Mouse (Mus musculus) myocyte (in vitro differentiated cells): Measurements from ENCODE around the gene 9130213A22Rik. TPM values are rescaled to one million over a fixed set of nuclear protein-coding genes. Genes with fewer than 3 reads are reported as not detected.

ENCODE experiments used
- H3K27me3 ChIP-seq: one replicate; pipeline ENCODE4 v1.6.1; 2011; ENCODE audit not compliant: control insufficient read depth, insufficient read depth, insufficient read length
- H3K36me3 ChIP-seq: one replicate; pipeline ENCODE4 v1.6.1; 2011; ENCODE audit not compliant: control insufficient read depth, insufficient read depth
- H3K4me2 ChIP-seq: one replicate; pipeline ENCODE4 v1.6.1; 2011; ENCODE audit warnings: low read depth, control low read depth
- H3K4me3 ChIP-seq: one replicate; pipeline ENCODE4 v1.5.1; 2011; ENCODE audit warnings: mild to moderate bottlenecking, control low read depth, moderate library complexity
- H3K79me2 ChIP-seq: one replicate; pipeline ENCODE4 v1.6.1; 2011; ENCODE audit not compliant: control insufficient read depth, insufficient read depth
- H3ac ChIP-seq: one replicate; pipeline ENCODE4 v1.6.1; 2011; ENCODE audit not compliant: control insufficient read depth, insufficient read length
- CEBPB ChIP-seq: IDR thresholded peaks from 2 replicates; pipeline ENCODE4 v1.6.1; 2011; ENCODE audit warnings: mild to moderate bottlenecking, moderate library complexity; ENCODE audit not compliant: poor library complexity, insufficient read depth, severe bottlenecking
- E2F4 ChIP-seq: IDR thresholded peaks from one replicate; pipeline ENCODE4 v1.6.1; 2011; ENCODE audit warnings: mild to moderate bottlenecking, control low read depth, moderate library complexity; ENCODE audit not compliant: insufficient read depth
- MAX ChIP-seq: IDR thresholded peaks from one replicate; pipeline ENCODE4 v1.6.1; 2011; ENCODE audit warnings: low read depth, mild to moderate bottlenecking, control low read depth
- MYOD1 ChIP-seq, 3 experiments: IDR thresholded peaks; one replicate each; pipeline ENCODE4 v1.6.1; 2011; ENCODE audit warnings: control low read depth in 2 of 3, low read depth in 2 of 3, mild to moderate bottlenecking in 2 of 3, moderate library complexity in 1 of 3; ENCODE audit not compliant: insufficient read length in 2 of 3, control insufficient read depth in 1 of 3
- MYOG ChIP-seq, 3 experiments: IDR thresholded peaks; one replicate each; pipeline ENCODE4 v1.6.1; 2011; ENCODE audit warnings: control low read depth in 2 of 3, low read depth in 2 of 3, mild to moderate bottlenecking in 2 of 3; ENCODE audit not compliant: insufficient read length in 2 of 3, control insufficient read depth in 1 of 3, insufficient read depth in 1 of 3
- POLR2A ChIP-seq: IDR thresholded peaks from one replicate; pipeline ENCODE4 v1.6.1; 2011; ENCODE audit warnings: low read depth, mild to moderate bottlenecking, control low read depth, moderate library complexity; ENCODE audit not compliant: insufficient read length
- POLR2AphosphoS2 ChIP-seq: IDR thresholded peaks from one replicate; pipeline ENCODE4 v1.6.1; 2011; ENCODE audit warnings: low read depth, control low read depth; ENCODE audit not compliant: insufficient read length
- REST ChIP-seq: IDR thresholded peaks from one replicate; pipeline ENCODE4 v1.6.1; 2011; ENCODE audit warnings: mild to moderate bottlenecking, control low read depth, moderate library complexity; ENCODE audit not compliant: insufficient read depth, insufficient read length
- SRF ChIP-seq: IDR thresholded peaks from one replicate; pipeline ENCODE4 v1.6.1; 2011; ENCODE audit warnings: low read depth; ENCODE audit not compliant: control insufficient read depth, insufficient read length
- TCF12 ChIP-seq: IDR thresholded peaks from one replicate; pipeline ENCODE4 v1.6.1; 2011; ENCODE audit warnings: mild to moderate bottlenecking, control low read depth; ENCODE audit not compliant: poor library complexity, insufficient read depth, severe bottlenecking
- TCF3 ChIP-seq: IDR thresholded peaks from one replicate; pipeline ENCODE4 v1.6.1; 2011; ENCODE audit warnings: low read depth, control low read depth; ENCODE audit not compliant: insufficient read length
- USF1 ChIP-seq: IDR thresholded peaks from one replicate; pipeline ENCODE4 v1.6.1; 2011; ENCODE audit warnings: low read depth, mild to moderate bottlenecking, control low read depth, moderate library complexity
- polyA plus RNA-seq: library from polyadenylated mRNA; unstranded; fragments of >200 nt; fragmentation: generic; extraction: Trizol; gene quantifications from one replicate; pipeline ENCODE4 v1.2.1, GENCODE M21; 2012; ENCODE audit warnings: missing spikeins

Gene 9130213A22Rik
- 0.78 TPM for polyA plus RNA-seq

GRCm38 (mm10) chr11:69122336-69122951, at the start of gene 9130213A22Rik:
9130213A22Rik (minus strand) TSS chr11:69122589.
- Histone ChIP-seq H3K4me2 (peak within 1 kb of the TSS; percentile 99), H3K79me2 (no peaks in the 10 kb centered on the region), H3K4me3 (peak within 1 kb of the TSS; percentile 68), H3K27me3 (no peaks in the 10 kb centered on the region), H3K36me3 (no peaks in the 10 kb centered on the region), H3ac (peak within 1 kb of the TSS; percentile 82)
- TF ChIP-seq CEBPB = no peak
- no peak for TF ChIP-seq E2F4
- no peak for TF ChIP-seq MAX
- peak; percentile 72 for TF ChIP-seq POLR2A
- no peak for TF ChIP-seq SRF
- TF ChIP-seq MYOD1 (IDR thresholded peaks at IDR 0.05; ENCODE audit: control insufficient read depth in 1 of 3, insufficient read length in 2 of 3, low read depth in 2 of 3) = peak in 1 of 3 experiments; percentile 56
- peak in 1 of 3 experiments; percentile 38 for TF ChIP-seq MYOG (IDR thresholded peaks at IDR 0.05; ENCODE audit: control insufficient read depth in 1 of 3, insufficient read depth in 1 of 3, insufficient read length in 2 of 3, low read depth in 2 of 3)
- TF ChIP-seq POLR2AphosphoS2 = peak; percentile 48

GRCm38 (mm10) chr11:69171626-69172025, 49.2 kb upstream of the 9130213A22Rik start:
- no peak overlapping the region for H3K4me2 ChIP-seq
- H3ac ChIP-seq = no peak overlapping the region
- H3K4me3 ChIP-seq = no peak overlapping the region
- peaks cover 4% of the 10 kb centered on the region for H3K27me3 ChIP-seq
- H3K36me3 ChIP-seq = no peaks in the 10 kb centered on the region
- TF ChIP-seq MYOD1 (IDR thresholded peaks at IDR 0.05; ENCODE audit: control insufficient read depth in 1 of 3, insufficient read length in 2 of 3, low read depth in 2 of 3) (peak in 2 of 3 experiments; percentile 23 to 46), E2F4 (no peak), MYOG (IDR thresholded peaks at IDR 0.05; ENCODE audit: control insufficient read depth in 1 of 3, insufficient read depth in 1 of 3, insufficient read length in 2 of 3, low read depth in 2 of 3) (peak in 1 of 3 experiments; percentile 3)
- no peaks in the 10 kb centered on the region for H3K79me2 ChIP-seq

DNA sequence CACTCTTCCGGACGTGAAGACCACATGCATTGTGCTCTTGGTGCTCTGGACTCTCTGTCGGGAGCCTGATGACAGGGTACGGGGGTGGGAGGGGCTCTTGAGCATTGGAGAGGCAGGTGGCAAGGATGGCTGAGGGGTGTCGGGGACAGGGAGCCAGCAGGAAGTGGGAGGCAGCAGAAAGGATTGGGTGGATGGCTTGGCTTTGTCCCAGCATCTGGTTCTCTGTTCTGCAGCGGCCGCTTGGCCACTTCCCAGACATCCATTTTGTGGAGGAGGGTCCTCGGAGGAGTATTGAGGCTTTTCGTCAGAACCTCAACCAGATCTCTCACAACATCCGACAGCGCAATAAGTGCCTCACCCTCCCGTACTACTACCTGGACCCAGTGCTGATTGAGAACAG, 46.9 kb upstream of the 9130213A22Rik start:
- H3K27me3 ChIP-seq = peaks cover 20% of the 10 kb centered on the region

DNA sequence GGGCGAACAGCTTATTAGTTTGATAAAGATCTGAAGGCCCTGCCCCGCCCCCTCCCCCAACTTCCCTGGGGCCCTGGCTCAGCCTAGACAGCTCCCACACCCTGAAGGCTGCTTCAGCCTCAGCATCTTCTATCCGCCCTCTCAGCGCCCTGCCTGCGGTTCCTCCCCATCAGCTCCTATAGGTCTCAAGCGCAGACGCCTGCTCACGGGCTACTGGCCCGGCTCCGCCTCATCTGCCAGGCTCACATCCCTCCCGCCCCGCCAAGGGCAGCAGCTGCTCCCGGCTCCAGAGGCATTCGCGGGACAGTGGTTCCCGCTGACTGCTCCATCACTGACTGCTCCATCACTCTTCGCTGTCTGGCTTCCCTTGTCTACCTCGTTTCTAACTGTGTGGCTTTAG, 34.4 kb upstream of the 9130213A22Rik start, which contains the start of gene Alox12b:
TSS of gene Alox12b (plus strand) at position 190 of the 400 bp plus-strand sequence.
- Histone ChIP-seq H3K27me3 (peaks cover 33% of the 10 kb centered on the region), H3K4me2 (no peak within 1 kb of the TSS), H3ac (no peak within 1 kb of the TSS)

More for the DNA sequence above, 46.9 kb upstream of the 9130213A22Rik start:
- H3K4me2 ChIP-seq = no peak overlapping the region
- no peak overlapping the region for H3ac ChIP-seq
- no peak for TF ChIP-seq POLR2A
- no peak for TF ChIP-seq USF1
- TF ChIP-seq SRF = no peak
- no peak for TF ChIP-seq MYOD1 (IDR thresholded peaks at IDR 0.05; ENCODE audit: control insufficient read depth in 1 of 3, insufficient read length in 2 of 3, low read depth in 2 of 3)
- TF ChIP-seq TCF12 = no peak
- no peak for TF ChIP-seq POLR2AphosphoS2
- no peak for TF ChIP-seq CEBPB
- no peak for TF ChIP-seq TCF3
- no peak for TF ChIP-seq MYOG (IDR thresholded peaks at IDR 0.05; ENCODE audit: control insufficient read depth in 1 of 3, insufficient read depth in 1 of 3, insufficient read length in 2 of 3, low read depth in 2 of 3)
- no peak for TF ChIP-seq REST
- TF ChIP-seq MAX = no peak
- no peak for TF ChIP-seq E2F4
- H3K79me2 ChIP-seq = no peaks in the 10 kb centered on the region
- H3K4me3 ChIP-seq = no peak overlapping the region
- H3K36me3 ChIP-seq = no peaks in the 10 kb centered on the region

DNA sequence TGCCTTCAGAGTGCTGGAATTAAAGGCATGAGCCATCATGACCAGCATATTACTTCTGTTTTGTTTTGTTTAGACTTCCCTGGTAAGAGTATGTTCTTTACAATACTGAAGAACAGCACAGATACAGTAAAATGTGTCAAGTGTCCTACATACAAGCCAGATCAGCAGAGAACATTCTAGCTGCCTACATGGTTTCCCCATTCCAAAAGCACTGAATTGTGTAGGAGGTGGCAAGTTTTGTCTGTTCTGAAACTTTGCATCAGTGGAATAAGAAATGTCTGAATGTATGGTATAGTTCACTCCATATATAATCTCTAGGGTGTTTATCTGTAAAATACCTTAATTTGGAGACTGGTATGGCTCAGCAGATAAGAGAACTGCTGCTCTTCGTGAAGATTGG, 33.0 kb upstream of the 9130213A22Rik start:
- Histone ChIP-seq H3K36me3 (no peaks in the 10 kb centered on the region), H3K27me3 (peaks cover 33% of the 10 kb centered on the region), H3K4me2 (no peak overlapping the region), H3K4me3 (no peak overlapping the region), H3ac (no peak overlapping the region), H3K79me2 (no peaks in the 10 kb centered on the region)
- TF ChIP-seq REST = no peak
- TF ChIP-seq POLR2AphosphoS2 = no peak
- TF ChIP-seq TCF12 = no peak
- no peak for TF ChIP-seq TCF3
- TF ChIP-seq MYOG (IDR thresholded peaks at IDR 0.05; ENCODE audit: control insufficient read depth in 1 of 3, insufficient read depth in 1 of 3, insufficient read length in 2 of 3, low read depth in 2 of 3) = no peak
- no peak for TF ChIP-seq E2F4
- TF ChIP-seq SRF = no peak
- no peak for TF ChIP-seq USF1

More for the DNA sequence above, 34.4 kb upstream of the 9130213A22Rik start, which contains the start of gene Alox12b:
- no peaks in the 10 kb centered on the region for H3K79me2 ChIP-seq
- H3K36me3 ChIP-seq = no peaks in the 10 kb centered on the region
- TF ChIP-seq MYOD1 (IDR thresholded peaks at IDR 0.05; ENCODE audit: control insufficient read depth in 1 of 3, insufficient read length in 2 of 3, low read depth in 2 of 3) (peak in 1 of 3 experiments; percentile 17), MYOG (IDR thresholded peaks at IDR 0.05; ENCODE audit: control insufficient read depth in 1 of 3, insufficient read depth in 1 of 3, insufficient read length in 2 of 3, low read depth in 2 of 3) (peak in 1 of 3 experiments; percentile 9), USF1 (no peak)
- H3K4me3 ChIP-seq = no peak within 1 kb of the TSS
